In the genomic region with DNA sequence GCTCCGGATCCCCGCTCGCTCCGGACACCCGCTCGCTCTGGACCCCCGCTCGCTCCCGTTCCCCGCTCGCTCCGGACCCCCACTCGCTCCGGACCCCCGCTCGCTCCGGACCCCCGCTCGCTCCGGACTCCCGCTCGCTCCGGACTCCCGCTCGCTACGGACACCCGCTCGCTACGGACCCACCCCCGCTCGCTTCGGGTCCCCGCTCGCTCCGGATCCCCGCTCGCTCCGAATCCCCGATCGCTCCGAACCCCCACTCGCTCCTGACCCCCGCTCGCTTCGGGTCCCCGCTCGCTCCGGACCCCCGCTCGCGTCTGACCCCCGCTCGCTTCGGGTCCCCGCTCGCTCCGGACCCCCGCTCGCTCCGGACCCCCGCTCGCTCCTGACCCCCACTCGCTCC, we compare ENCODE assay signal across 12 mouse cellular contexts. TPM values are rescaled to one million over a fixed set of nuclear protein-coding genes. Genes with fewer than 3 reads are reported as not detected.
DNase-seq lines count a peak whose midpoint lies in the region; ATAC-seq and TF ChIP-seq lines count a peak whose summit lies in the region.
"Not testable (repeated sequence)": the region's sequence is repeated elsewhere in the genome, so short reads cannot be mapped to it uniquely, and the experiment has no call there.
"Had no signal": no experiment of that assay in that cellular context is flagged by ENCODE, and none has a peak within 500 bp of the region (broad histone marks: within the 10 kb centered on the region; RNA-seq: fewer than 3 reads in every experiment).

No protein-coding gene starts in this region.

- H3K79me2 ChIP-seq in heart, adult 2 months (replicated peaks; ENCODE audit: control insufficient read depth, insufficient read depth, low read length); liver, adult 2 months (ENCODE audit: control insufficient read depth, insufficient read depth, low read length): not testable (repeated sequence)

- H3K36me3 ChIP-seq in E14TG2a.4 (ENCODE audit: insufficient read depth, low read length); embryonic facial prominence, embryonic 13.5 days; heart, adult 2 months (ENCODE audit: control insufficient read depth, insufficient read depth, low read length); hindbrain, embryonic 13.5 days; kidney, embryonic 16.5 days (ENCODE audit: insufficient read depth, low read length); liver, adult 2 months (ENCODE audit: control insufficient read depth, insufficient read depth, low read length); lung, postnatal 0 days (ENCODE audit: insufficient read depth, low read length); neural tube, embryonic 13.5 days: not testable (repeated sequence)

- not testable (repeated sequence) for H3K9me3 ChIP-seq in E14TG2a.4 (ENCODE audit: low read length); embryonic facial prominence, embryonic 13.5 days; hindbrain, embryonic 13.5 days; kidney, embryonic 16.5 days (ENCODE audit: low read length); lung, postnatal 0 days (ENCODE audit: low read length); neural tube, embryonic 13.5 days

- ATAC-seq in embryonic facial prominence, embryonic 13.5 days (ENCODE audit: insufficient number of reproducible peaks, insufficient read depth, low FRiP score, low TSS enrichment, low read depth); hindbrain, embryonic 13.5 days (ENCODE audit: low FRiP score); kidney, embryonic 16.5 days (ENCODE audit: low FRiP score, low TSS enrichment); lung, postnatal 0 days; neural tube, embryonic 13.5 days (ENCODE audit: low read depth): not testable (repeated sequence)

- peaks cover 60% of the 10 kb centered on the region for H3K27me3 ChIP-seq in E14TG2a.4 (ENCODE audit: insufficient read depth, low read length)
- H3K27me3 ChIP-seq in embryonic facial prominence, embryonic 13.5 days: peaks cover 89% of the 10 kb centered on the region
- H3K27me3 ChIP-seq in heart, adult 2 months (ENCODE audit: control insufficient read depth, insufficient read depth, low read length); lung, postnatal 0 days (replicated peaks; ENCODE audit: insufficient read depth, low read length): not testable (repeated sequence)
- peaks cover 75% of the 10 kb centered on the region for H3K27me3 ChIP-seq in hindbrain, embryonic 13.5 days
- H3K27me3 ChIP-seq in kidney, embryonic 16.5 days (ENCODE audit: insufficient read depth, low read length): peaks cover 52% of the 10 kb centered on the region
- peaks cover 14% of the 10 kb centered on the region for H3K27me3 ChIP-seq in liver, adult 2 months (ENCODE audit: control insufficient read depth, insufficient read depth, low read length)
- peaks cover 73% of the 10 kb centered on the region for H3K27me3 ChIP-seq in neural tube, embryonic 13.5 days

- H3K9ac ChIP-seq in embryonic facial prominence, embryonic 13.5 days: peak overlapping the region; percentile 60
- H3K9ac ChIP-seq in heart, adult 2 months (ENCODE audit: low read depth, low read length): peak overlapping the region; percentile 87
- peak overlapping the region; percentile 62 for H3K9ac ChIP-seq in hindbrain, embryonic 13.5 days
- peak overlapping the region; percentile 58 for H3K9ac ChIP-seq in kidney, embryonic 16.5 days (replicated peaks; ENCODE audit: low read length)
- peak overlapping the region; percentile 54; the same call in 1 of the 2 replicates for H3K9ac ChIP-seq in liver, adult 2 months (ENCODE audit: low read depth, low read length)
- peak overlapping the region; percentile 46 for H3K9ac ChIP-seq in lung, postnatal 0 days (replicated peaks; ENCODE audit: low read depth)
- peak overlapping the region; percentile 67 for H3K9ac ChIP-seq in neural tube, embryonic 13.5 days

- not testable (repeated sequence) for TF ChIP-seq POLR2A in heart, adult 2 months (IDR thresholded peaks at IDR 0.05; ENCODE audit: insufficient read depth, low read depth, low read length); liver, adult 2 months (IDR thresholded peaks at IDR 0.05; ENCODE audit: extremely low read depth, insufficient read depth, low read length)

- TF ChIP-seq CTCF in E14TG2a.4 (conservative IDR thresholded peaks at IDR 0.05; ENCODE audit: low read length); heart, adult 2 months (IDR thresholded peaks at IDR 0.05); liver, adult 2 months (IDR thresholded peaks at IDR 0.05; ENCODE audit: low read depth, low read length); lung, postnatal 0 days (IDR thresholded peaks at IDR 0.05): not testable (repeated sequence)

- not testable (repeated sequence) for TF ChIP-seq EP300 in heart, adult 2 months (IDR thresholded peaks at IDR 0.05; ENCODE audit: insufficient read depth, low read depth, low read length); lung, postnatal 0 days (IDR thresholded peaks at IDR 0.05)

- DNase-seq in heart, adult 2 months: peak in 1 of 2 experiments; percentile 36
- DNase-seq in liver, adult 2 months (ENCODE audit: extremely low read depth, low read depth, low spot score); lung, postnatal 0 days (ENCODE audit: low spot score): not testable (repeated sequence)

- H3K4me2 ChIP-seq in embryonic facial prominence, embryonic 13.5 days: peak overlapping the region; percentile 78
- peak overlapping the region; percentile 94 for H3K4me2 ChIP-seq in hindbrain, embryonic 13.5 days
- H3K4me2 ChIP-seq in kidney, embryonic 16.5 days (replicated peaks; ENCODE audit: low read depth, low read length): peak overlapping the region; percentile 76
- peak overlapping the region; percentile 88 for H3K4me2 ChIP-seq in lung, postnatal 0 days (replicated peaks; ENCODE audit: low read depth, low read length)
- H3K4me2 ChIP-seq in neural tube, embryonic 13.5 days: peak overlapping the region; percentile 88

- 0 out of 2 replicates have a peak overlapping the region, but pooled peaks have one; percentile 13 for H3K4me3 ChIP-seq in E14TG2a.4 (replicated peaks; ENCODE audit: low read length)
- H3K4me3 ChIP-seq in embryonic facial prominence, embryonic 13.5 days: peak overlapping the region; percentile 46
- peak overlapping the region; percentile 39 for H3K4me3 ChIP-seq in heart, adult 2 months
- H3K4me3 ChIP-seq in hindbrain, embryonic 13.5 days: peak overlapping the region; percentile 50
- peak overlapping the region; percentile 54 for H3K4me3 ChIP-seq in kidney, embryonic 16.5 days (ENCODE audit: low read length)
- peak overlapping the region; percentile 29; the same call in 1 of the 2 replicates for H3K4me3 ChIP-seq in liver, adult 2 months (ENCODE audit: insufficient read depth, low read depth, low read length)
- H3K4me3 ChIP-seq in lung, postnatal 0 days (ENCODE audit: low read depth, low read length): peak overlapping the region; percentile 63
- H3K4me3 ChIP-seq in neural tube, embryonic 13.5 days: peak overlapping the region; percentile 47

- intact Hi-C loops in heart, adult 2 months (cut with DNase I): not testable (repeated sequence)

- WGBS in embryonic facial prominence, embryonic 13.5 days: 2% methylated on average over 55 of the region's 63 CpGs
- WGBS in heart, adult 2 months: 5% methylated on average over 59 of the region's 63 CpGs
- WGBS in hindbrain, embryonic 13.5 days: 2% methylated on average over 59 of the region's 63 CpGs
- WGBS in kidney, embryonic 16.5 days: 1% methylated on average over 31 of the region's 63 CpGs
- 3% methylated on average over 53 of the region's 63 CpGs for WGBS in liver, adult 2 months
- WGBS in lung, postnatal 0 days: under 1% methylated on average over 42 of the region's 63 CpGs
- WGBS in neural tube, embryonic 13.5 days: 2% methylated on average over 53 of the region's 63 CpGs

- H3K27ac ChIP-seq in embryonic facial prominence, embryonic 13.5 days; heart, adult 2 months; hindbrain, embryonic 13.5 days; kidney, embryonic 16.5 days (ENCODE audit: low read length); liver, adult 2 months (replicated peaks; ENCODE audit: insufficient read depth, low read depth, low read length); neural tube, embryonic 13.5 days (replicated peaks): not testable (repeated sequence)
- peak overlapping the region; percentile 47; the same call in 1 of the 2 replicates for H3K27ac ChIP-seq in lung, postnatal 0 days (ENCODE audit: low read length)

- not testable (repeated sequence) for H3K4me1 ChIP-seq in E14TG2a.4 (replicated peaks; ENCODE audit: low read depth, low read length); embryonic facial prominence, embryonic 13.5 days; heart, adult 2 months (ENCODE audit: control insufficient read depth, insufficient read depth, low read length); kidney, embryonic 16.5 days (ENCODE audit: insufficient read depth, low read length); liver, adult 2 months (ENCODE audit: control insufficient read depth, insufficient read depth, low read length); lung, postnatal 0 days (ENCODE audit: insufficient read depth, low read depth, low read length)
- H3K4me1 ChIP-seq in hindbrain, embryonic 13.5 days (replicated peaks): peaks cover 22% of the 10 kb centered on the region
- peaks cover 16% of the 10 kb centered on the region for H3K4me1 ChIP-seq in neural tube, embryonic 13.5 days (replicated peaks)

RNA-seq across cellular contexts. Expression of gene Slfn5, which starts 20.0 kb away (rescaled TPM):
- polyA plus RNA-seq in embryonic facial prominence, embryonic 13.5 days (2015; fragmentation: Nextera tagmentation; extraction: Ambion mirVana): 0.94 and 1.8 TPM in 2 replicates
- total RNA-seq in heart, adult 2 months (2021): 10 to 100 TPM; 54.1 to 59.2 TPM
- polyA plus RNA-seq in heart, adult 2 months (2012; rRNA removed): 17.9 and 41.8 TPM in 2 replicates
- polyA plus RNA-seq in hindbrain, embryonic 13.5 days (2015; fragmentation: Nextera tagmentation; extraction: Ambion mirVana): 1.00 and 1.0 TPM in 2 replicates
- 7.8 and 9.6 TPM in 2 replicates for polyA plus RNA-seq in kidney, embryonic 16.5 days (2015; fragmentation: Nextera tagmentation; extraction: Ambion mirVana)
- 9.5 and 12.0 TPM in 2 replicates for total RNA-seq in liver, adult 2 months (2014; rRNA removed)
- 0.83 and 1.3 TPM in 2 replicates for polyA plus RNA-seq in liver, adult 2 months (2012; rRNA removed)
- 25.8 and 29.9 TPM in 2 replicates for polyA plus RNA-seq in lung, postnatal 0 days (2015; fragmentation: Nextera tagmentation; extraction: Ambion mirVana)
- polyA plus RNA-seq in neural tube, embryonic 13.5 days (2015; fragmentation: Nextera tagmentation; extraction: Ambion mirVana): 0.98 and 1.0 TPM in 2 replicates

RNA-seq across cellular contexts. Expression of gene Unc45b, which starts 20.8 kb away (rescaled TPM):
- polyA plus RNA-seq in embryonic facial prominence, embryonic 13.5 days (2015; fragmentation: Nextera tagmentation; extraction: Ambion mirVana): 5.7 and 8.6 TPM in 2 replicates
- total RNA-seq in heart, adult 2 months (2021): 100 to 1,000 TPM; 167 to 190 TPM
- 107 and 159 TPM in 2 replicates for polyA plus RNA-seq in heart, adult 2 months (2012; rRNA removed)
- 1.2 and 1.3 TPM in 2 replicates for polyA plus RNA-seq in hindbrain, embryonic 13.5 days (2015; fragmentation: Nextera tagmentation; extraction: Ambion mirVana)
- 5.1 and 7.3 TPM in 2 replicates for polyA plus RNA-seq in kidney, embryonic 16.5 days (2015; fragmentation: Nextera tagmentation; extraction: Ambion mirVana)
- total RNA-seq in liver, adult 2 months (2014; rRNA removed): 0.46 and 0.81 TPM in 2 replicates
- polyA plus RNA-seq in liver, adult 2 months (2012; rRNA removed): 0.32 TPM in 2 replicates
- polyA plus RNA-seq in lung, postnatal 0 days (2015; fragmentation: Nextera tagmentation; extraction: Ambion mirVana): 20.6 and 22.0 TPM in 2 replicates
- 1.7 and 3.4 TPM in 2 replicates for polyA plus RNA-seq in neural tube, embryonic 13.5 days (2015; fragmentation: Nextera tagmentation; extraction: Ambion mirVana)
- polyA plus RNA-seq: macrophage had no signal

RNA-seq across cellular contexts. Expression of gene Nle1, which starts 22.9 kb away (rescaled TPM):
- 33.6 and 36.1 TPM in 2 replicates for polyA plus RNA-seq in embryonic facial prominence, embryonic 13.5 days (2015; fragmentation: Nextera tagmentation; extraction: Ambion mirVana)
- total RNA-seq in heart, adult 2 months (2021): 10 to 100 TPM in 1 of 2 experiments, 1 to 10 TPM in 1; 8.4 to 11.4 TPM
- polyA plus RNA-seq in heart, adult 2 months (2012; rRNA removed): 17.7 and 24.0 TPM in 2 replicates
- polyA plus RNA-seq in hindbrain, embryonic 13.5 days (2015; fragmentation: Nextera tagmentation; extraction: Ambion mirVana): 27.3 and 35.3 TPM in 2 replicates
- 36.1 and 40.5 TPM in 2 replicates for polyA plus RNA-seq in kidney, embryonic 16.5 days (2015; fragmentation: Nextera tagmentation; extraction: Ambion mirVana)
- total RNA-seq in liver, adult 2 months (2014; rRNA removed): 2.3 and 2.6 TPM in 2 replicates
- 11.0 and 15.6 TPM in 2 replicates for polyA plus RNA-seq in liver, adult 2 months (2012; rRNA removed)
- polyA plus RNA-seq in lung, postnatal 0 days (2015; fragmentation: Nextera tagmentation; extraction: Ambion mirVana): 9.5 and 10.8 TPM in 2 replicates
- polyA plus RNA-seq in neural tube, embryonic 13.5 days (2015; fragmentation: Nextera tagmentation; extraction: Ambion mirVana): 29.2 and 31.9 TPM in 2 replicates

RNA-seq across cellular contexts. Expression of gene Fndc8, which starts 39.2 kb away (rescaled TPM):
- 0.15 and 0.32 TPM in 2 replicates for polyA plus RNA-seq in embryonic facial prominence, embryonic 13.5 days (2015; fragmentation: Nextera tagmentation; extraction: Ambion mirVana)
- not detected for total RNA-seq in heart, adult 2 months (2021)
- 0.06 TPM in 1 of 2 replicates, not detected in the other for polyA plus RNA-seq in heart, adult 2 months (2012; rRNA removed)
- polyA plus RNA-seq in hindbrain, embryonic 13.5 days (2015; fragmentation: Nextera tagmentation; extraction: Ambion mirVana): 0.71 and 0.80 TPM in 2 replicates
- 0.26 and 0.51 TPM in 2 replicates for polyA plus RNA-seq in kidney, embryonic 16.5 days (2015; fragmentation: Nextera tagmentation; extraction: Ambion mirVana)
- total RNA-seq in liver, adult 2 months (2014; rRNA removed): 0.20 TPM in 1 of 2 replicates, not detected in the other
- not detected in 2 replicates for polyA plus RNA-seq in liver, adult 2 months (2012; rRNA removed)
- polyA plus RNA-seq in lung, postnatal 0 days (2015; fragmentation: Nextera tagmentation; extraction: Ambion mirVana): 0.24 and 0.27 TPM in 2 replicates
- 0.63 and 0.94 TPM in 2 replicates for polyA plus RNA-seq in neural tube, embryonic 13.5 days (2015; fragmentation: Nextera tagmentation; extraction: Ambion mirVana)
- total RNA-seq: layer of hippocampus, adult 18-20 months; left cerebral cortex, postnatal 10 days had no signal
- polyA plus RNA-seq: frontal cortex, adult 2 months; macrophage had no signal

RNA-seq across cellular contexts. Expression of gene Rad51d, which starts 40.7 kb away (rescaled TPM):
- polyA plus RNA-seq in embryonic facial prominence, embryonic 13.5 days (2015; fragmentation: Nextera tagmentation; extraction: Ambion mirVana): 11.7 and 12.9 TPM in 2 replicates
- 1 to 10 TPM; 8.5 to 9.5 TPM for total RNA-seq in heart, adult 2 months (2021)
- polyA plus RNA-seq in heart, adult 2 months (2012; rRNA removed): 8.6 and 10.1 TPM in 2 replicates
- polyA plus RNA-seq in hindbrain, embryonic 13.5 days (2015; fragmentation: Nextera tagmentation; extraction: Ambion mirVana): 12.3 and 13.4 TPM in 2 replicates
- 13.8 and 15.1 TPM in 2 replicates for polyA plus RNA-seq in kidney, embryonic 16.5 days (2015; fragmentation: Nextera tagmentation; extraction: Ambion mirVana)
- total RNA-seq in liver, adult 2 months (2014; rRNA removed): 4.0 and 5.0 TPM in 2 replicates
- 8.1 and 9.0 TPM in 2 replicates for polyA plus RNA-seq in liver, adult 2 months (2012; rRNA removed)
- polyA plus RNA-seq in lung, postnatal 0 days (2015; fragmentation: Nextera tagmentation; extraction: Ambion mirVana): 7.3 and 8.7 TPM in 2 replicates
- 11.8 and 12.4 TPM in 2 replicates for polyA plus RNA-seq in neural tube, embryonic 13.5 days (2015; fragmentation: Nextera tagmentation; extraction: Ambion mirVana)

Comparison
In these comparisons a context has a peak if more than half of its experiments do, and no peak if none do; other contexts are left out.
1. H3K4me3 ChIP-seq: peak in every context shown above with its lines; median percentile 63 in lung, postnatal 0 days; 54 in kidney, embryonic 16.5 days; 50 in hindbrain, embryonic 13.5 days; 47 in neural tube, embryonic 13.5 days; 46 in embryonic facial prominence, embryonic 13.5 days; 39 in heart, adult 2 months; 29 in liver, adult 2 months; 13 in E14TG2a.4.